Comparison of ENCODE assay signal across 8 mouse cellular contexts in genomic region chr16:17509240-17509597, GRCm38 (mm10). TPM values are rescaled to one million over a fixed set of nuclear protein-coding genes. Genes with fewer than 3 reads are reported as not detected.
DNase-seq lines count a peak whose midpoint lies in the region; ATAC-seq and TF ChIP-seq lines count a peak whose summit lies in the region.

No protein-coding gene starts in this region.

- no peak for DNase-seq in kidney, postnatal 0 days (ENCODE audit: low spot score)
- no peak for DNase-seq in kidney, adult 9 months
- DNase-seq in hindbrain, embryonic 14.5 days (ENCODE audit: low spot score): no peak
- DNase-seq in MN1 (ENCODE audit: low spot score): no peak
- DNase-seq in layer of hippocampus, adult 9-10 months (ENCODE audit: low spot score): no peak
- no peak for DNase-seq in right cerebral cortex, postnatal 25 days

- H3K4me1 ChIP-seq in kidney, postnatal 0 days (replicated peaks; ENCODE audit: insufficient read depth, low read length): peaks cover 10% of the 10 kb centered on the region
- peaks cover 4% of the 10 kb centered on the region for H3K4me1 ChIP-seq in bone marrow, adult 2 months (ENCODE audit: control insufficient read depth, insufficient read depth, low read length)
- H3K4me1 ChIP-seq in hindbrain, embryonic 14.5 days (replicated peaks; ENCODE audit: control insufficient read depth, insufficient read depth, low read length): peaks cover 14% of the 10 kb centered on the region
- H3K4me1 ChIP-seq in midbrain, embryonic 15.5 days: peaks cover 20% of the 10 kb centered on the region

- H3K4me3 ChIP-seq in kidney, postnatal 0 days (replicated peaks; ENCODE audit: low read depth, low read length): peak overlapping the region; percentile 63
- peak overlapping the region; percentile 96 for H3K4me3 ChIP-seq in bone marrow, adult 2 months (replicated peaks; ENCODE audit: control insufficient read depth, low read depth, low read length)
- peak overlapping the region; percentile 70 for H3K4me3 ChIP-seq in hindbrain, embryonic 14.5 days (replicated peaks; ENCODE audit: low read length)
- H3K4me3 ChIP-seq in midbrain, embryonic 15.5 days: peak overlapping the region; percentile 86

- WGBS in kidney, postnatal 0 days: 8% methylated on average over 9 of the region's 9 CpGs
- 5% methylated on average over 9 of the region's 9 CpGs for WGBS in bone marrow, adult 2 months
- WGBS in hindbrain, embryonic 14.5 days: 10% methylated on average over 9 of the region's 9 CpGs
- WGBS in midbrain, embryonic 15.5 days: 11% methylated on average over 9 of the region's 9 CpGs

- H3K9ac ChIP-seq in kidney, postnatal 0 days (ENCODE audit: low read depth, low read length): peak overlapping the region; percentile 69
- H3K9ac ChIP-seq in hindbrain, embryonic 14.5 days: peak overlapping the region; percentile 75
- peak overlapping the region; percentile 87 for H3K9ac ChIP-seq in midbrain, embryonic 15.5 days

- H3K27ac ChIP-seq in kidney, postnatal 0 days: peak overlapping the region; percentile 85; the same call in 1 of the 2 replicates
- peak overlapping the region; percentile 84; the same call in 1 of the 2 replicates for H3K27ac ChIP-seq in bone marrow, adult 2 months (ENCODE audit: control insufficient read depth, insufficient read depth, low read depth, low read length, poor library complexity)
- H3K27ac ChIP-seq in hindbrain, embryonic 14.5 days: peak overlapping the region; percentile 95; the same call in 1 of the 2 replicates
- H3K27ac ChIP-seq in midbrain, embryonic 15.5 days: peak overlapping the region; percentile 97

- TF ChIP-seq CTCF in kidney, postnatal 0 days (IDR thresholded peaks at IDR 0.05; ENCODE audit: low read depth): no peak
- no peak for TF ChIP-seq CTCF in bone marrow, adult 2 months (IDR thresholded peaks at IDR 0.05; ENCODE audit: control insufficient read depth, insufficient read depth, low read length)

- no peak for ATAC-seq in kidney, postnatal 0 days (replicated peaks; ENCODE audit: low FRiP score, low read depth)
- no peak; the same call in 1 of the 2 replicates for ATAC-seq in hindbrain, embryonic 14.5 days (ENCODE audit: low FRiP score)
- peak; percentile 21 for ATAC-seq in midbrain, embryonic 15.5 days (replicated peaks)

- no peaks in the 10 kb centered on the region for H3K27me3 ChIP-seq in kidney, postnatal 0 days (ENCODE audit: insufficient read depth, low read length)
- no peaks in the 10 kb centered on the region for H3K27me3 ChIP-seq in hindbrain, embryonic 14.5 days (ENCODE audit: control insufficient read depth, insufficient read depth, low read length)
- H3K27me3 ChIP-seq in midbrain, embryonic 15.5 days (replicated peaks): no peaks in the 10 kb centered on the region

- peak overlapping the region; percentile 65 for H3K4me2 ChIP-seq in kidney, postnatal 0 days (ENCODE audit: low read length)
- H3K4me2 ChIP-seq in hindbrain, embryonic 14.5 days (replicated peaks): peak overlapping the region; percentile 76
- peak overlapping the region; percentile 73 for H3K4me2 ChIP-seq in midbrain, embryonic 15.5 days

- H3K9me3 ChIP-seq in kidney, postnatal 0 days (replicated peaks; ENCODE audit: low read length): no peaks in the 10 kb centered on the region
- no peaks in the 10 kb centered on the region for H3K9me3 ChIP-seq in hindbrain, embryonic 14.5 days (ENCODE audit: control insufficient read depth, low read length)
- no peaks in the 10 kb centered on the region for H3K9me3 ChIP-seq in midbrain, embryonic 15.5 days

- no peak for TF ChIP-seq POLR2A in bone marrow, adult 2 months (IDR thresholded peaks at IDR 0.05; ENCODE audit: borderline replicate concordance, control insufficient read depth, low read depth, low read length)

- H3K36me3 ChIP-seq in kidney, postnatal 0 days (ENCODE audit: insufficient read depth, low read length): peaks cover 25% of the 10 kb centered on the region; the same call in 1 of the 2 replicates
- H3K36me3 ChIP-seq in hindbrain, embryonic 14.5 days (replicated peaks; ENCODE audit: control insufficient read depth, insufficient read depth): peaks cover 27% of the 10 kb centered on the region
- H3K36me3 ChIP-seq in midbrain, embryonic 15.5 days (replicated peaks): peaks cover 23% of the 10 kb centered on the region

RNA-seq across cellular contexts. Expression of gene Lztr1, which starts 0.7 kb away (rescaled TPM):
- 65.7 and 73.4 TPM in 2 replicates for polyA plus RNA-seq in kidney, postnatal 0 days (2015; fragmentation: Nextera tagmentation; extraction: Ambion mirVana)
- 22.2 and 40.6 TPM in 2 replicates for polyA plus RNA-seq in bone marrow, adult 2 months (2011; ENCODE audit: insufficient read depth, insufficient read length, low replicate concordance, missing spikeins)
- 112 and 117 TPM in 2 replicates for polyA plus RNA-seq in hindbrain, embryonic 14.5 days (2014; fragmentation: Nextera tagmentation; extraction: Ambion mirVana)
- polyA plus RNA-seq in midbrain, embryonic 15.5 days (2015; fragmentation: Nextera tagmentation; extraction: Ambion mirVana): 146 and 164 TPM in 2 replicates

RNA-seq across cellular contexts. Expression of gene Aifm3, which starts 19.8 kb away (rescaled TPM):
- 1.4 and 2.4 TPM in 2 replicates for polyA plus RNA-seq in kidney, postnatal 0 days (2015; fragmentation: Nextera tagmentation; extraction: Ambion mirVana)
- polyA plus RNA-seq in bone marrow, adult 2 months (2011; ENCODE audit: insufficient read depth, insufficient read length, low replicate concordance, missing spikeins): not detected in 2 replicates
- 5.9 and 6.4 TPM in 2 replicates for polyA plus RNA-seq in hindbrain, embryonic 14.5 days (2014; fragmentation: Nextera tagmentation; extraction: Ambion mirVana)
- polyA plus RNA-seq in midbrain, embryonic 15.5 days (2015; fragmentation: Nextera tagmentation; extraction: Ambion mirVana): 16.8 and 17.9 TPM in 2 replicates

RNA-seq across cellular contexts. Expression of gene Thap7, which starts 21.7 kb away (rescaled TPM):
- polyA plus RNA-seq in kidney, postnatal 0 days (2015; fragmentation: Nextera tagmentation; extraction: Ambion mirVana): 58.6 and 62.8 TPM in 2 replicates
- polyA plus RNA-seq in bone marrow, adult 2 months (2011; ENCODE audit: insufficient read depth, insufficient read length, low replicate concordance, missing spikeins): 13.6 and 31.8 TPM in 2 replicates
- polyA plus RNA-seq in hindbrain, embryonic 14.5 days (2014; fragmentation: Nextera tagmentation; extraction: Ambion mirVana): 52.0 and 58.9 TPM in 2 replicates
- polyA plus RNA-seq in midbrain, embryonic 15.5 days (2015; fragmentation: Nextera tagmentation; extraction: Ambion mirVana): 60.4 and 65.3 TPM in 2 replicates

RNA-seq across cellular contexts. Expression of gene Lrrc74b, which starts 51.8 kb away (rescaled TPM):
- 0.20 and 0.26 TPM in 2 replicates for polyA plus RNA-seq in kidney, postnatal 0 days (2015; fragmentation: Nextera tagmentation; extraction: Ambion mirVana)
- polyA plus RNA-seq in bone marrow, adult 2 months (2011; ENCODE audit: insufficient read depth, insufficient read length, low replicate concordance, missing spikeins): not detected in 2 replicates
- 0.74 and 0.92 TPM in 2 replicates for polyA plus RNA-seq in hindbrain, embryonic 14.5 days (2014; fragmentation: Nextera tagmentation; extraction: Ambion mirVana)
- polyA plus RNA-seq in midbrain, embryonic 15.5 days (2015; fragmentation: Nextera tagmentation; extraction: Ambion mirVana): 1.3 TPM in 2 replicates

RNA-seq across cellular contexts. Expression of gene P2rx6, which starts 52.5 kb away (rescaled TPM):
- 0.62 and 0.74 TPM in 2 replicates for polyA plus RNA-seq in kidney, postnatal 0 days (2015; fragmentation: Nextera tagmentation; extraction: Ambion mirVana)
- 0.41 TPM in 1 of 2 replicates, not detected in the other for polyA plus RNA-seq in bone marrow, adult 2 months (2011; ENCODE audit: insufficient read depth, insufficient read length, low replicate concordance, missing spikeins)
- polyA plus RNA-seq in hindbrain, embryonic 14.5 days (2014; fragmentation: Nextera tagmentation; extraction: Ambion mirVana): 2.5 and 2.8 TPM in 2 replicates
- polyA plus RNA-seq in midbrain, embryonic 15.5 days (2015; fragmentation: Nextera tagmentation; extraction: Ambion mirVana): 2.3 and 3.1 TPM in 2 replicates
